14 mouse cellular contexts compared by ENCODE assay signal in the genomic region with DNA sequence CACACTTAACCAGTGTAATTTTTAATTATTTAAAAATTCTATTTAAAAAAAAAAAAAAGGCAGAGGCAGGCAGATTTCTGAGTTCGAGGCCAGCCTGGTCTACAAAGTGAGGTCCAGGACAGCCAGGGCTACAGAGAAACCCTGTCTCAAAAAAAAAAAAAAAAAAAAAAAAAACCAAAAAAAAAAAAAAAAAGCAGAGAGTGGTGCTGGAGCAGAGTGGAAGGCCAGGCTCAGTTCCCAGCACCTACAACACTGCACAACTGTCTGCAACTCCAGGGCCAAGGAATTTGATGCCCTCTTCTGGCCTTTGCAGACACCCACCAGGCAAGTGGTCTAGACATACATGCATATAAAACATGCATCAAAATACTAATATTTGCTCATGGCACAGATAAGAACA. TPM values are rescaled to one million over a fixed set of nuclear protein-coding genes. Genes with fewer than 3 reads are reported as not detected.
DNase-seq lines count a peak whose midpoint lies in the region; TF ChIP-seq lines count a peak whose summit lies in the region.
"Not testable (repeated sequence)": the region's sequence is repeated elsewhere in the genome, so short reads cannot be mapped to it uniquely, and the experiment has no call there.
"Had no signal": no experiment of that assay in that cellular context is flagged by ENCODE, and none has a peak within 500 bp of the region (broad histone marks: within the 10 kb centered on the region; RNA-seq: fewer than 3 reads in every experiment).

No protein-coding gene starts in this region.

- TF ChIP-seq RAD21 in CH12.LX (IDR thresholded peaks at IDR 0.05; ENCODE audit: low read depth, low read length); MEL (IDR thresholded peaks at IDR 0.05; ENCODE audit: low read depth, low read length): not testable (repeated sequence)

- TF ChIP-seq POLR2A in CH12.LX (IDR thresholded peaks at IDR 0.05; ENCODE audit: low read depth, low read length); MEL (IDR thresholded peaks at IDR 0.05; ENCODE audit: control insufficient read depth in 1 of 2, insufficient read depth in 1 of 2, low read depth in 1 of 2, low read length in 2 of 2, poor library complexity in 1 of 2): not testable (repeated sequence)

- dilution Hi-C loops in CH12.LX (cut with MboI; ENCODE audit: extremely low pct_ligation_motif_present, extremely low pct_unique_long_range_greater_than_20kb, low sequenced_read_pairs), result not testable (repeated sequence)

- H3K36me3 ChIP-seq in CH12.LX (replicated peaks in 1 of 2; ENCODE audit: control insufficient read depth in 1 of 2, insufficient read depth in 1 of 2, low read length in 1 of 2), result peaks cover 41 to 69% of the 10 kb centered on the region in 2 experiments
- peaks cover 28% of the 10 kb centered on the region for H3K36me3 ChIP-seq in ES-E14 (ENCODE audit: control insufficient read depth, insufficient read depth, low read length, poor library complexity, severe bottlenecking)
- H3K36me3 ChIP-seq in MEL (ENCODE audit: control insufficient read depth in 1 of 2, insufficient read depth in 2 of 2, low read length in 2 of 2), result not testable (repeated sequence)

- not testable (repeated sequence) for H3K79me2 ChIP-seq in CH12.LX (replicated peaks; ENCODE audit: control insufficient read depth, extremely low read depth, insufficient read depth, poor library complexity, severe bottlenecking); MEL (ENCODE audit: control insufficient read depth, insufficient read depth, low read length, poor library complexity)

- not testable (repeated sequence) for TF ChIP-seq CTCF in CH12.LX (conservative IDR thresholded peaks at IDR 0.05 in 1 of 2, IDR thresholded peaks at IDR 0.05 in 1 of 2; ENCODE audit: low read depth in 2 of 2, low read length in 2 of 2); MEL (IDR thresholded peaks at IDR 0.05 in 2 of 3, conservative IDR thresholded peaks at IDR 0.05 in 1 of 3; ENCODE audit: control insufficient read depth in 1 of 3, insufficient read depth in 1 of 3, low read depth in 2 of 3, low read length in 3 of 3, poor library complexity in 1 of 3, severe bottlenecking in 1 of 3)

- H3K4me2 ChIP-seq in CH12.LX (ENCODE audit: insufficient read depth, low read depth, poor library complexity, severe bottlenecking), result not testable (repeated sequence)

- in situ Hi-C loops in CH12.LX (cut with MboI; ENCODE audit: low pct_ligation_motif_present, low pct_unique_long_range_greater_than_20kb, low sequenced_read_pairs); ES-E14 (cut with MboI; ENCODE audit: low sequenced_read_pairs in 2 of 2, unreplicated experiment in 2 of 2): not testable (repeated sequence)

- not testable (repeated sequence) for H3K27ac ChIP-seq in CH12.LX (ENCODE audit: insufficient read depth, low read depth); ES-E14 (ENCODE audit: insufficient read depth, low read depth, low read length, poor library complexity, severe bottlenecking); MEL (ENCODE audit: control insufficient read depth, low read depth, low read length)

- not testable (repeated sequence) for H3K9me3 ChIP-seq in CH12.LX (replicated peaks; ENCODE audit: low read length); ES-E14 (ENCODE audit: control insufficient read depth, insufficient read depth, low read depth, low read length); MEL (replicated peaks; ENCODE audit: insufficient read depth, low read length)

- H3K27me3 ChIP-seq in CH12.LX (replicated peaks); MEL (ENCODE audit: control insufficient read depth in 1 of 2, insufficient read depth in 2 of 2, low read length in 2 of 2): not testable (repeated sequence)

- DNase-seq in CH12.LX (ENCODE audit: extremely low read depth); ES-E14 (ENCODE audit: low read depth, low spot score); MEL (ENCODE audit: low read depth, low spot score): not testable (repeated sequence)

- peaks cover 2 to 25% of the 10 kb centered on the region in 2 experiments; a peak in 2 of 4 replicates for H3K4me1 ChIP-seq in CH12.LX (ENCODE audit: control insufficient read depth in 1 of 2, insufficient read depth in 2 of 2)
- not testable (repeated sequence) for H3K4me1 ChIP-seq in ES-E14 (ENCODE audit: control insufficient read depth in 2 of 2, insufficient read depth in 2 of 2, low read length in 2 of 2, poor library complexity in 1 of 2); MEL (ENCODE audit: control insufficient read depth in 1 of 2, insufficient read depth in 2 of 2, low read length in 2 of 2)

- not testable (repeated sequence) for H3K4me3 ChIP-seq in CH12.LX (replicated peaks in 1 of 3; ENCODE audit: low read depth in 2 of 3, low read length in 2 of 3, poor library complexity in 1 of 3); ES-E14 (ENCODE audit: insufficient read depth in 1 of 2, low read depth in 1 of 2, low read length in 2 of 2, poor library complexity in 1 of 2, severe bottlenecking in 1 of 2); MEL (ENCODE audit: control insufficient read depth in 1 of 2, insufficient read depth in 1 of 2, low read depth in 2 of 2, low read length in 2 of 2)

- not testable (repeated sequence) for TF ChIP-seq EP300 in CH12.LX (IDR thresholded peaks at IDR 0.05; ENCODE audit: low read length); MEL (IDR thresholded peaks at IDR 0.05; ENCODE audit: low read depth in 1 of 2, low read length in 2 of 2)

- not testable (repeated sequence) for H3K9ac ChIP-seq in CH12.LX (ENCODE audit: insufficient read depth, low read depth); ES-E14 (ENCODE audit: insufficient read depth, low read depth, low read length, poor library complexity, severe bottlenecking); MEL (ENCODE audit: control insufficient read depth, low read depth, low read length, poor library complexity, severe bottlenecking)

TF ChIP-seq in CH12.LX, 34 proteins besides CTCF, POLR2A, EP300 and RAD21:
- TF ChIP-seq ZNF384 (IDR thresholded peaks at IDR 0.05; ENCODE audit: low read depth, low read length), result peak; percentile 58

TF ChIP-seq in ES-E14, 5 proteins besides CTCF, POLR2A, EP300 and RAD21:
- TF ChIP-seq ZNF384 (IDR thresholded peaks at IDR 0.05; ENCODE audit: low read depth, low read length), result peak; percentile 85

TF ChIP-seq in MEL, 35 proteins besides CTCF, POLR2A, EP300 and RAD21:
- peak; percentile 57 for TF ChIP-seq ZNF384 (IDR thresholded peaks at IDR 0.05; ENCODE audit: low read depth, low read length)

RNA-seq across cellular contexts. Expression of gene Stk38, which starts 14.8 kb away (rescaled TPM):
- total RNA-seq in CH12.LX (2012; rRNA removed) (25.9 and 29.0 TPM in 2 replicates), CH12.LX (2014; rRNA removed) (56.0 and 56.4 TPM in 2 replicates), ES-E14 (2012; rRNA removed) (78.0 and 85.7 TPM in 2 replicates), MEL (2012; rRNA removed) (14.4 and 17.1 TPM in 2 replicates)
- polyA plus RNA-seq in CH12.LX (2012; ENCODE audit: insufficient read length, low read depth) (50.9 and 56.0 TPM in 2 replicates), MEL (2012; ENCODE audit: insufficient read depth in 1 of 2, insufficient read length in 2 of 2, low read depth in 1 of 2, low replicate concordance in 2 of 2, missing spikeins in 1 of 2) (100 to 1,000 TPM in 1 of 2 experiments, 10 to 100 TPM in 1; 49.3 to 290 TPM)

RNA-seq across cellular contexts. Expression of gene Srsf3, which starts 39.4 kb away (rescaled TPM):
- total RNA-seq in CH12.LX (2012; rRNA removed) (171 and 266 TPM in 2 replicates), CH12.LX (2014; rRNA removed) (380 and 479 TPM in 2 replicates), ES-E14 (2012; rRNA removed) (317 and 391 TPM in 2 replicates), MEL (2012; rRNA removed) (312 and 367 TPM in 2 replicates)
- polyA plus RNA-seq in CH12.LX (2012; ENCODE audit: insufficient read length, low read depth) (687 and 712 TPM in 2 replicates), MEL (2012; ENCODE audit: insufficient read depth in 1 of 2, insufficient read length in 2 of 2, low read depth in 1 of 2, low replicate concordance in 2 of 2, missing spikeins in 1 of 2) (100 to 1,000 TPM; 326 to 556 TPM)

RNA-seq across cellular contexts. Expression of gene Kctd20, which starts 41.3 kb away (rescaled TPM):
- total RNA-seq in CH12.LX (2012; rRNA removed) (40.1 and 41.3 TPM in 2 replicates), CH12.LX (2014; rRNA removed) (62.9 and 68.5 TPM in 2 replicates), ES-E14 (2012; rRNA removed) (39.6 and 46.9 TPM in 2 replicates), MEL (2012; rRNA removed) (39.1 and 41.8 TPM in 2 replicates)
- polyA plus RNA-seq in CH12.LX (2012; ENCODE audit: insufficient read length, low read depth) (68.6 and 85.2 TPM in 2 replicates), MEL (2012; ENCODE audit: insufficient read depth in 1 of 2, insufficient read length in 2 of 2, low read depth in 1 of 2, low replicate concordance in 2 of 2, missing spikeins in 1 of 2) (10 to 100 TPM in 1 of 2 experiments, not detected in 1; 65.4 TPM)

RNA-seq across cellular contexts. Expression of gene Pxt1, which starts 49.4 kb away (rescaled TPM):
- not detected in 2 replicates for total RNA-seq in CH12.LX (2012; rRNA removed)
- not detected in 2 replicates for total RNA-seq in CH12.LX (2014; rRNA removed)
- polyA plus RNA-seq in CH12.LX (2012; ENCODE audit: insufficient read length, low read depth), result not detected in 2 replicates
- 0.36 and 1.4 TPM in 2 replicates for total RNA-seq in ES-E14 (2012; rRNA removed)
- not detected in 2 replicates for total RNA-seq in MEL (2012; rRNA removed)
- polyA plus RNA-seq in MEL (2012; ENCODE audit: insufficient read depth in 1 of 2, insufficient read length in 2 of 2, low read depth in 1 of 2, low replicate concordance in 2 of 2, missing spikeins in 1 of 2), result not detected
- total RNA-seq: adrenal gland, adult 18-20 months; adrenal gland, adult 2 months; adrenal gland, adult 8-10 months; adrenal gland, postnatal 25 days; adrenal gland, postnatal 36 days; G1E had no signal
- polyA plus RNA-seq: brain, embryonic 14.5 days; C2C12; CD4-positive, CD25-positive, alpha-beta regulatory T cell, adult 4 months; cerebellum, adult 2 months; Patski had no signal
